ENCODE assay signal across 1 mouse cellular context in genomic region chr12:17505620-17506074, GRCm38 (mm10).
TF ChIP-seq lines count a peak whose summit lies in the region.

No protein-coding gene starts in this region.

TF ChIP-seq in MEL, 35 proteins besides CTCF, POLR2A, EP300 and RAD21 (continued from another document):
- no peak for TF ChIP-seq ZC3H11A (IDR thresholded peaks at IDR 0.05; ENCODE audit: low read depth, low read length)
